Mouse (Mus musculus) midbrain, embryonic 13.5 days (tissue): ENCODE results near the gene Scgb1c1. TPM values are rescaled to one million over a fixed set of nuclear protein-coding genes. Genes with fewer than 3 reads are reported as not detected.

ENCODE experiments used
- ATAC-seq: fragments of 200-750 bp; cut with Nextera tagmentation; 2 replicates; pipeline ENCODE4 v1.8.0; 2017; ENCODE audit warnings: mild to moderate bottlenecking, moderate TSS enrichment, moderate library complexity
- H3K27ac ChIP-seq: fragments of 300-500 bp; sonication (generic); 2 replicates; pipeline ENCODE4 v1.5.1; 2015; ENCODE audit warnings: inconsistent platforms, mild to moderate bottlenecking, moderate library complexity
- H3K27me3 ChIP-seq: fragments of 300-500 bp; sonication (generic); 2 replicates; pipeline ENCODE4 v1.6.1; 2015; ENCODE audit warnings: mild to moderate bottlenecking, inconsistent platforms
- H3K36me3 ChIP-seq: fragments of 300-500 bp; sonication (generic); 2 replicates; pipeline ENCODE4 v1.6.1; 2015; ENCODE audit warnings: mild to moderate bottlenecking, inconsistent platforms
- H3K4me1 ChIP-seq: fragments of 300-500 bp; sonication (generic); replicated peaks from 2 replicates; pipeline ENCODE4 v1.6.1; 2015; ENCODE audit warnings: inconsistent platforms
- H3K4me2 ChIP-seq: fragments of 300-500 bp; sonication (generic); replicated peaks from 2 replicates; pipeline ENCODE4 v1.6.1; 2015; ENCODE audit warnings: moderate library complexity, mild to moderate bottlenecking, inconsistent platforms
- H3K4me3 ChIP-seq: fragments of 300-500 bp; sonication (generic); replicated peaks from 2 replicates; pipeline ENCODE4 v1.5.1; 2015; ENCODE audit warnings: mild to moderate bottlenecking, inconsistent platforms
- H3K9ac ChIP-seq: fragments of 300-500 bp; sonication (generic); replicated peaks from 2 replicates; pipeline ENCODE4 v1.6.1; 2015; ENCODE audit warnings: mild to moderate bottlenecking, inconsistent platforms
- H3K9me3 ChIP-seq: fragments of 300-500 bp; sonication (generic); 2 replicates; pipeline ENCODE4 v1.6.1; 2016; ENCODE audit warnings: mild to moderate bottlenecking, inconsistent platforms
- WGBS: fragments of 180-500 bp; shearing (Covaris S2); methylation state at CpG from one replicate; pipeline ENCODE4 v1.1.7; 2015; 5-methylcytosine and 5-hydroxymethylcytosine counted together
- polyA plus RNA-seq: library from polyadenylated mRNA; unstranded; fragments of >200 nt; fragmentation: Nextera tagmentation; extraction: Ambion mirVana; gene quantifications from 2 replicates; pipeline ENCODE4 v1.2.1, GENCODE M21; 2015

The Scgb1c1 gene
- polyA plus RNA-seq, 1 experiment from 2014 or later: not detected

DNA sequence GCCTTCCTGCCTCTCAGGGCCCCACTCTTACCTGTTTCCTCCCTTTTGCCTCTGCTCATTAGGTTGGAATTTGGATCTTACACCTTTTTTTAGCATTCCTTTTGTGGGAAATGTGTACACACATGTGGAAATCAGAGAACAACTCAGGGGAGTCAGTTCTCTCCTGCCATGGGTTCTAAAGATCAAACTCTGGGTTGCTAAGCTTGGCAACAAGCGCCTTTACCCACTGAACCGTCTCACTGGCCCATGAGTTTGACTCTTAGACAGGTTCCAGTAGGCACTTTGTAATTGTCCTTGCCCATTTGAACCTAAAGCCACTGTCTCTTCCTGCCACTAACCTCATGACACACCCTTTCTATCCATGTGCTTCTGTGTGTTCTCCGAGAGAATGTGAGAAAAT lies 49.3 kb downstream of the Scgb1c1 start:
- no peaks in the 10 kb centered on the region for H3K27me3 ChIP-seq

More for the DNA sequence above, 49.3 kb downstream of the Scgb1c1 start:
- Histone ChIP-seq H3K9ac (no peak overlapping the region), H3K27ac (no peak overlapping the region), H3K36me3 (peaks cover 80% of the 10 kb centered on the region), H3K9me3 (no peaks in the 10 kb centered on the region), H3K4me1 (no peaks in the 10 kb centered on the region), H3K4me2 (no peak overlapping the region), H3K4me3 (no peak overlapping the region)
- ATAC-seq: no peak
- whole genome bisulfite sequencing: 95% methylated on average over 3 of the region's 3 CpGs

Other genes starting within 250 kb of the Scgb1c1 start
- gene Olfr46, start 244.3 kb upstream of the Scgb1c1 start, polyA plus RNA-seq: 0.01 and 0.03 TPM in 2 replicates
- gene Olfr61, start 216.6 kb upstream of the Scgb1c1 start, polyA plus RNA-seq: not detected in 2 replicates
- gene Olfr53, start 199.1 kb upstream of the Scgb1c1 start, polyA plus RNA-seq: not detected in 2 replicates
- 0.01 TPM in 1 of 2 replicates, not detected in the other for gene Olfr539, start 185.6 kb upstream of the Scgb1c1 start, polyA plus RNA-seq
- not detected in 2 replicates for gene Olfr45, start 163.6 kb upstream of the Scgb1c1 start, polyA plus RNA-seq
- not detected in 2 replicates for gene Olfr541, start 148.3 kb upstream of the Scgb1c1 start, polyA plus RNA-seq
- gene Cyp2e1, start 81.8 kb upstream of the Scgb1c1 start, polyA plus RNA-seq: not detected in 2 replicates
- gene Syce1, start 57.7 kb upstream of the Scgb1c1 start, polyA plus RNA-seq: 0.22 and 0.24 TPM in 2 replicates
- gene Zfp941, start 23.4 kb upstream of the Scgb1c1 start, polyA plus RNA-seq: 20.4 and 24.4 TPM in 2 replicates
- not detected in 2 replicates for gene Urah, start 10.5 kb upstream of the Scgb1c1 start, polyA plus RNA-seq
- 0.13 TPM in 1 of 2 replicates, not detected in the other for gene Odf3, start 2.3 kb downstream of the Scgb1c1 start, polyA plus RNA-seq
- not detected in 2 replicates for gene Gm45785, start 10.8 kb downstream of the Scgb1c1 start, polyA plus RNA-seq
- 89.3 and 98.1 TPM in 2 replicates for gene Ric8a, start 11.4 kb downstream of the Scgb1c1 start, polyA plus RNA-seq
- 37.7 and 38.0 TPM in 2 replicates for gene Bet1l, start 12.0 kb downstream of the Scgb1c1 start, polyA plus RNA-seq
- gene Psmd13, start 36.4 kb downstream of the Scgb1c1 start, polyA plus RNA-seq: 287 and 302 TPM in 2 replicates
- gene Sirt3, start 36.8 kb downstream of the Scgb1c1 start, polyA plus RNA-seq: 40.7 and 42.1 TPM in 2 replicates
- not detected in 2 replicates for gene Cox8b, start 54.9 kb downstream of the Scgb1c1 start, polyA plus RNA-seq
- 0.17 and 0.18 TPM in 2 replicates for gene Nlrp6, start 75.4 kb downstream of the Scgb1c1 start, polyA plus RNA-seq
- 8.4 and 8.7 TPM in 2 replicates for gene Pgghg, start 95.8 kb downstream of the Scgb1c1 start, polyA plus RNA-seq
- gene Ifitm5, start 104.7 kb downstream of the Scgb1c1 start, polyA plus RNA-seq: 0.22 and 0.27 TPM in 2 replicates
- gene Gm45717, start 110.4 kb downstream of the Scgb1c1 start, polyA plus RNA-seq: not detected in 2 replicates
- 125 and 144 TPM in 2 replicates for gene Ifitm2, start 110.4 kb downstream of the Scgb1c1 start, polyA plus RNA-seq
- 10.2 and 10.3 TPM in 2 replicates for gene Ifitm1, start 121.7 kb downstream of the Scgb1c1 start, polyA plus RNA-seq
- 22.6 and 26.2 TPM in 2 replicates for gene Ifitm3, start 165.2 kb downstream of the Scgb1c1 start, polyA plus RNA-seq
- gene Ifitm6, start 172.4 kb downstream of the Scgb1c1 start, polyA plus RNA-seq: 0.51 and 0.54 TPM in 2 replicates
- gene Gm17387, start 183.6 kb downstream of the Scgb1c1 start, polyA plus RNA-seq: not detected in 2 replicates
- gene B4galnt4, start 215.6 kb downstream of the Scgb1c1 start, polyA plus RNA-seq: 44.1 and 48.3 TPM in 2 replicates
- gene Pkp3, start 232.7 kb downstream of the Scgb1c1 start, polyA plus RNA-seq: 0.14 and 0.15 TPM in 2 replicates